Mouse (Mus musculus): ENCODE data around the gene Ntrk2.

Ntrk2 gene

GRCm38 (mm10) chr13:59115551-59115950 is 309.2 kb downstream of the Ntrk2 start:
- no peak for DNase-seq (ENCODE audit: low spot score)

- DNase-seq (ENCODE audit: low spot score): no peak
Measured at GRCm38 (mm10) chr13:59117233-59117632, 310.9 kb downstream of the Ntrk2 start.

GRCm38 (mm10) chr13:59119596-59120394 is 313.4 kb downstream of the Ntrk2 start:
- no peak for DNase-seq (ENCODE audit: low spot score)

GRCm38 (mm10) chr13:59143141-59143744 is 336.9 kb downstream of the Ntrk2 start:
- no peak for DNase-seq (ENCODE audit: low spot score)

GRCm38 (mm10) chr13:59144321-59144856 is 338.0 kb downstream of the Ntrk2 start:
- DNase-seq (ENCODE audit: low spot score): no peak

- DNase-seq (ENCODE audit: low spot score): peak; percentile 85
Measured at GRCm38 (mm10) chr13:59145677-59146555, 339.5 kb downstream of the Ntrk2 start.

GRCm38 (mm10) chr13:59146616-59147015 is 340.2 kb downstream of the Ntrk2 start:
- DNase-seq (ENCODE audit: low spot score): no peak

- DNase-seq (ENCODE audit: low spot score): no peak
Measured at GRCm38 (mm10) chr13:59147976-59148375, 341.6 kb downstream of the Ntrk2 start.

GRCm38 (mm10) chr13:59148793-59149192 is 342.4 kb downstream of the Ntrk2 start:
- no peak for DNase-seq (ENCODE audit: low spot score)

- no peak for DNase-seq (ENCODE audit: low spot score)
Measured at GRCm38 (mm10) chr13:59164015-59164414, 357.6 kb downstream of the Ntrk2 start.

GRCm38 (mm10) chr13:59173840-59174239 is 367.5 kb downstream of the Ntrk2 start:
- no peak for DNase-seq (ENCODE audit: low spot score)

- DNase-seq (ENCODE audit: low spot score): no peak
Measured at GRCm38 (mm10) chr13:59176021-59176420, 369.7 kb downstream of the Ntrk2 start.

GRCm38 (mm10) chr13:59176485-59176884 is 370.1 kb downstream of the Ntrk2 start:
- DNase-seq (ENCODE audit: low spot score): no peak

GRCm38 (mm10) chr13:59177003-59177402 is 370.6 kb downstream of the Ntrk2 start:
- no peak for DNase-seq (ENCODE audit: low spot score)

- no peak for DNase-seq (ENCODE audit: low spot score)
Measured at GRCm38 (mm10) chr13:59179986-59180385, 373.6 kb downstream of the Ntrk2 start.

GRCm38 (mm10) chr13:59180781-59181180 is 374.4 kb downstream of the Ntrk2 start:
- DNase-seq (ENCODE audit: low spot score): peak; percentile 29

GRCm38 (mm10) chr13:59181188-59181947 is 375.0 kb downstream of the Ntrk2 start:
- DNase-seq (ENCODE audit: low spot score): no peak

GRCm38 (mm10) chr13:59182630-59183029 is 376.3 kb downstream of the Ntrk2 start:
- DNase-seq (ENCODE audit: low spot score): no peak

Data from layer of hippocampus, adult 9-10 months (tissue).